Mouse (Mus musculus) megakaryocyte-erythroid progenitor cell, adult 5-6 weeks (primary cell): ENCODE measurements around the gene 4430402I18Rik. TPM values are rescaled to one million over a fixed set of nuclear protein-coding genes. Genes with fewer than 3 reads are reported as not detected.

ENCODE experiments used
- ATAC-seq: replicated peaks from 2 replicates; pipeline ENCODE4 v1.8.0; 2016; ENCODE audit warnings: mild to moderate bottlenecking, inconsistent platforms; ENCODE audit not compliant: severe bottlenecking, poor library complexity, low FRiP score, low TSS enrichment
- total RNA-seq, 2 experiments: library from RNA; stranded (forward) in 1 of 2; stranded (reverse) in 1 of 2; fragments of 200-1000, 215-1000 nt in 1 of 2; fragments of >200 nt in 1 of 2; fragmentation: Nextera tagmentation in 1 of 2; gene quantifications; 2 replicates each; pipeline ENCODE4 v1.2.3; 2014 to 2017

Gene 4430402I18Rik
- total RNA-seq, 2 experiments from 2014 or later = not detected

GRCm38 (mm10) chr19:28844946-28845710 lies 122.5 kb downstream of the 4430402I18Rik start:
- no peak for ATAC-seq

Other genes starting within 250 kb of the 4430402I18Rik start
- gene Slc1a1, start 132.8 kb downstream of the 4430402I18Rik start, total RNA-seq (2014; fragmentation: Nextera tagmentation) = not detected in 2 replicates
- gene Slc1a1, start 132.8 kb downstream of the 4430402I18Rik start, total RNA-seq (2017) = not detected in 2 replicates
- 3.5 and 6.2 TPM in 2 replicates for gene Plpp6, start 3.8 kb downstream of the 4430402I18Rik start, total RNA-seq (2014; fragmentation: Nextera tagmentation)
- gene Plpp6, start 3.8 kb downstream of the 4430402I18Rik start, total RNA-seq (2017) = 3.7 and 4.8 TPM in 2 replicates
- gene Cdc37l1, start 22.6 kb upstream of the 4430402I18Rik start, total RNA-seq (2014; fragmentation: Nextera tagmentation) = 38.7 and 48.9 TPM in 2 replicates
- 37.6 and 40.9 TPM in 2 replicates for gene Cdc37l1, start 22.6 kb upstream of the 4430402I18Rik start, total RNA-seq (2017)
- gene Ak3, start 80.2 kb upstream of the 4430402I18Rik start, total RNA-seq (2014; fragmentation: Nextera tagmentation) = 93.3 and 99.1 TPM in 2 replicates
- gene Ak3, start 80.2 kb upstream of the 4430402I18Rik start, total RNA-seq (2017) = 76.1 and 91.7 TPM in 2 replicates
- 51.2 and 73.7 TPM in 2 replicates for gene Rcl1, start 133.6 kb upstream of the 4430402I18Rik start, total RNA-seq (2014; fragmentation: Nextera tagmentation)
- 99.9 and 100 TPM in 2 replicates for gene Rcl1, start 133.6 kb upstream of the 4430402I18Rik start, total RNA-seq (2017)